ENCODE assay signal across 12 mouse cellular contexts in genomic region chr8:44991700-44992487, GRCm38 (mm10). TPM values are rescaled to one million over a fixed set of nuclear protein-coding genes. Genes with fewer than 3 reads are reported as not detected.
DNase-seq lines count a peak whose midpoint lies in the region; ATAC-seq and TF ChIP-seq lines count a peak whose summit lies in the region.
"Had no signal": no experiment of that assay in that cellular context is flagged by ENCODE, and none has a peak within 500 bp of the region (broad histone marks: within the 10 kb centered on the region; RNA-seq: fewer than 3 reads in every experiment).

No protein-coding gene starts in this region.

- no peak for ATAC-seq in heart, embryonic 13.5 days (ENCODE audit: extremely low read depth, insufficient number of reproducible peaks, low FRiP score, low TSS enrichment)
- ATAC-seq in midbrain, embryonic 15.5 days (replicated peaks) = no peak
- ATAC-seq: liver, embryonic 12.5 days had no signal

- no peak for TF ChIP-seq CTCF in heart, adult 2 months (IDR thresholded peaks at IDR 0.05)
- TF ChIP-seq CTCF in testis, adult 2 months (IDR thresholded peaks at IDR 0.05; ENCODE audit: control insufficient read depth, insufficient read depth, insufficient replicate concordance, low read depth, low read length) = no peak

- peak overlapping the region; percentile 46 for H3K27ac ChIP-seq in heart, embryonic 13.5 days (replicated peaks)
- no peak overlapping the region for H3K27ac ChIP-seq in heart, adult 2 months
- H3K27ac ChIP-seq in testis, adult 2 months (ENCODE audit: control insufficient read depth, insufficient read depth, low read depth, low read length) = peak overlapping the region; percentile 61
- H3K27ac ChIP-seq in midbrain, embryonic 15.5 days = no peak overlapping the region
- H3K27ac ChIP-seq: liver, embryonic 12.5 days; macrophage had no signal

- no peaks in the 10 kb centered on the region for H3K79me2 ChIP-seq in heart, adult 2 months (replicated peaks; ENCODE audit: control insufficient read depth, insufficient read depth, low read length)

- no peak for DNase-seq in heart, adult 2 months
- DNase-seq in testis, postnatal 14 days (ENCODE audit: low spot score) = no peak
- DNase-seq in urinary bladder, postnatal 14 days (ENCODE audit: low spot score) = no peak
- DNase-seq in spleen, postnatal 36 days (ENCODE audit: low spot score in 2 of 2) = no peak
- no peak for DNase-seq in frontal cortex, adult 2 months (ENCODE audit: extremely low spot score in 1 of 2, low spot score in 1 of 2)
- DNase-seq: adrenal gland, postnatal 25 days; cerebellum, adult 9-10 months had no signal

- H3K27me3 ChIP-seq in heart, embryonic 13.5 days (replicated peaks) = peaks cover 5% of the 10 kb centered on the region; the same call in 1 of the 2 replicates
- H3K27me3 ChIP-seq in heart, adult 2 months (ENCODE audit: control insufficient read depth, insufficient read depth, low read length) = no peaks in the 10 kb centered on the region
- H3K27me3 ChIP-seq in testis, adult 2 months (ENCODE audit: control insufficient read depth, insufficient read depth, low read length) = no peaks in the 10 kb centered on the region
- H3K27me3 ChIP-seq in midbrain, embryonic 15.5 days (replicated peaks) = 0 out of 2 replicates have a peak, but pooled peaks cover 4% of the 10 kb centered on the region

- no peak overlapping the region for H3K4me3 ChIP-seq in heart, embryonic 13.5 days
- H3K4me3 ChIP-seq in heart, adult 2 months = no peak overlapping the region
- no peak overlapping the region for H3K4me3 ChIP-seq in testis, adult 2 months (ENCODE audit: control insufficient read depth, low read depth, low read length)
- no peak overlapping the region for H3K4me3 ChIP-seq in midbrain, embryonic 15.5 days
- H3K4me3 ChIP-seq: liver, embryonic 12.5 days had no signal

- peak overlapping the region; percentile 42; the same call in 1 of the 2 replicates for H3K9ac ChIP-seq in heart, embryonic 13.5 days
- H3K9ac ChIP-seq in heart, adult 2 months (ENCODE audit: low read depth, low read length) = no peak overlapping the region
- H3K9ac ChIP-seq in midbrain, embryonic 15.5 days = no peak overlapping the region
- H3K9ac ChIP-seq: liver, embryonic 12.5 days had no signal

- intact Hi-C loops in heart, adult 2 months (cut with DNase I) = loop anchor here (10.0 kb wide), 1 partner anchor 297 kb away; no protein-coding TSS in a partner anchor

- peaks cover 20% of the 10 kb centered on the region for H3K36me3 ChIP-seq in heart, embryonic 13.5 days
- H3K36me3 ChIP-seq in heart, adult 2 months (ENCODE audit: control insufficient read depth, insufficient read depth, low read length) = no peaks in the 10 kb centered on the region
- H3K36me3 ChIP-seq in testis, adult 2 months (ENCODE audit: control insufficient read depth, insufficient read depth, low read length) = no peaks in the 10 kb centered on the region
- H3K36me3 ChIP-seq in midbrain, embryonic 15.5 days (replicated peaks) = no peaks in the 10 kb centered on the region
- H3K36me3 ChIP-seq: liver, embryonic 12.5 days had no signal

- WGBS in heart, embryonic 13.5 days = 52% methylated on average over 21 of the region's 21 CpGs
- 54% methylated on average over 21 of the region's 21 CpGs for WGBS in heart, adult 2 months
- WGBS in midbrain, embryonic 15.5 days = 22% methylated on average over 21 of the region's 21 CpGs

- H3K4me2 ChIP-seq in heart, embryonic 13.5 days = no peak overlapping the region
- peak overlapping the region; percentile 8; the same call in 1 of the 2 replicates for H3K4me2 ChIP-seq in midbrain, embryonic 15.5 days
- H3K4me2 ChIP-seq: liver, embryonic 12.5 days had no signal

- no peak for TF ChIP-seq POLR2A in heart, adult 2 months (IDR thresholded peaks at IDR 0.05; ENCODE audit: insufficient read depth, low read depth, low read length)
- no peak for TF ChIP-seq POLR2A in testis, adult 2 months (IDR thresholded peaks at IDR 0.05; ENCODE audit: control insufficient read depth, low read depth, low read length)

- no peak for TF ChIP-seq EP300 in heart, adult 2 months (IDR thresholded peaks at IDR 0.05; ENCODE audit: insufficient read depth, low read depth, low read length)

- H3K9me3 ChIP-seq in heart, embryonic 13.5 days = no peaks in the 10 kb centered on the region
- no peaks in the 10 kb centered on the region for H3K9me3 ChIP-seq in midbrain, embryonic 15.5 days
- H3K9me3 ChIP-seq: liver, embryonic 12.5 days had no signal

- H3K4me1 ChIP-seq in heart, embryonic 13.5 days = peaks cover 62% of the 10 kb centered on the region
- no peaks in the 10 kb centered on the region for H3K4me1 ChIP-seq in heart, adult 2 months (ENCODE audit: control insufficient read depth, insufficient read depth, low read length)
- no peaks in the 10 kb centered on the region; the same call in 1 of the 2 replicates for H3K4me1 ChIP-seq in testis, adult 2 months (ENCODE audit: control insufficient read depth, insufficient read depth, low read length)
- H3K4me1 ChIP-seq in midbrain, embryonic 15.5 days = peaks cover 32% of the 10 kb centered on the region

RNA-seq across cellular contexts. Expression of gene Fat1, which starts 56.6 kb away (rescaled TPM):
- polyA plus RNA-seq in heart, embryonic 13.5 days (2015; fragmentation: Nextera tagmentation; extraction: Ambion mirVana) = 10.7 and 11.8 TPM in 2 replicates
- 10 to 100 TPM; 16.6 to 18.7 TPM for total RNA-seq in heart, adult 2 months (2021)
- 9.8 and 14.0 TPM in 2 replicates for polyA plus RNA-seq in heart, adult 2 months (2012; rRNA removed)
- 9.1 and 10.4 TPM in 2 replicates for polyA plus RNA-seq in testis, adult 2 months (2012; rRNA removed)
- 11.8 and 14.0 TPM in 2 replicates for polyA plus RNA-seq in midbrain, embryonic 15.5 days (2015; fragmentation: Nextera tagmentation; extraction: Ambion mirVana)
- polyA plus RNA-seq in frontal cortex, adult 2 months (2012; rRNA removed) = 50.4 and 54.5 TPM in 2 replicates

Comparison
In these comparisons a context has a peak if more than half of its experiments do, and no peak if none do; other contexts are left out.
1. H3K27ac ChIP-seq: peak in heart, embryonic 13.5 days (single experiment) and testis, adult 2 months (single experiment); none in heart, adult 2 months (single experiment) and midbrain, embryonic 15.5 days (single experiment).